Mouse (Mus musculus) thymus, postnatal 25 days (tissue): ENCODE results near the gene Rpl31.
A peak's percentile ranks its signal among the peaks of the same experiment; 100 is the strongest.

ENCODE experiments used
- DNase-seq: peaks from one replicate; pipeline ENCODE4 v3.0.0; 2022

Gene Rpl31

GRCm38 (mm10) chr1:39407108-39407507 lies 39.5 kb downstream of the Rpl31 start:
- DNase-seq = no peak

- DNase-seq = no peak
Observed at GRCm38 (mm10) chr1:39408123-39408522, 40.5 kb downstream of the Rpl31 start.

GRCm38 (mm10) chr1:39408668-39409067 lies 41.0 kb downstream of the Rpl31 start:
- DNase-seq = no peak

- no peak for DNase-seq
Observed at GRCm38 (mm10) chr1:39410085-39410821, 42.6 kb downstream of the Rpl31 start.

- DNase-seq = peak; percentile 70
Observed at GRCm38 (mm10) chr1:39417817-39418216, 50.2 kb downstream of the Rpl31 start.

GRCm38 (mm10) chr1:39418852-39419251 lies 51.2 kb downstream of the Rpl31 start:
- DNase-seq = no peak

- no peak for DNase-seq
Observed at GRCm38 (mm10) chr1:39420987-39421386, 53.3 kb downstream of the Rpl31 start.
